Mouse (Mus musculus): Measurements from ENCODE around the gene Fermt3.

Gene Fermt3

DNA sequence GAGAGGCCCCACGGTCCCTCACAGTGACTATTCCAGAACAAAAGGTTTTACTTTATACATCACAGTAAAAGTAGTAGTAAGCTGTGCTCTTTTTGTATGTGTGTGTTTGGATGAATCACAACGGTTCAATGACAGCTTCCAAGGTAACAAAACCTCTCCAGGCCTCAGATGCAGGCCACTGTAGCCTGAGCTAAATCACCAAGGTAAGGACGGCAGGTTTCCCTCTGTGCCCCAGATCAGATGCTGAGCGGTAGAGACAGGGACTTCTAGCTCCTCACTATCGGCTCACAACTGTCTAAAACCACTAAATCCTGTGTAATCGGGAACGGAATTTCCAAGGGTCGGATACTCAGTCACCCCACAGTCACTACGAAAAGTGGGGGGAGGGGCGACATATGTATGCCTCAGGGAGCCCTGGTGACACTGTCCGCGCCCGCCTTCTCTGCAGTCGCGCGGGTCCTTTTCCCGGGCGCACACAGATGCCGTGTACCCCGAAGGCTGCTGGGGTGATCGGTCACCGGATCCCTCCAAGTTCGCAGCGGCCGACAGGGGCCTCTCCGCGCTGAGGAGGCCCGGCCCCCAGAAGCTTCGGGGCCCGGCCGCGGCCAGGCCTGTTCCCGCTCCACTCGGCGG lies 19.9 kb upstream of the Fermt3 start:
- DNase-seq (ENCODE audit: low read depth, low spot score): peak; percentile 65

DNA sequence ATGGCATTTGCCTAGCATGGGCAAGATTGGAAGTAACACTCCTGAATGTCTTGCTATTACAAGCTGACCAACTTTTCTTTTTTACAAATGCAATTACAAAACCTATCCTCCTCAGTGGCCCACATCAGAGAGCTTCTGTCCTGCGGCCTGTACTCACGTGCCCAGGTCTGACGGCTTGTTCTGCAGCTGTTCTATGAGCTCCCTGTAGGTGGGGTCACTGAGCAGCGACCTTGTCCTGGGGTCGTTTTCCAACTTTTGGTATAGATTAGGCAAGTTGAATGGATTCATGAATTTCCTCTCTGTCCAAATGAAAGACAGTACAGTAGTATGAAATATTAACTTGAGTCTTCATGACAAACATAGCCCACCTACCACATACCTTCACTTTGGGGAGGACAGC lies 14.7 kb upstream of the Fermt3 start:
- DNase-seq (ENCODE audit: low read depth, low spot score): no peak

DNA sequence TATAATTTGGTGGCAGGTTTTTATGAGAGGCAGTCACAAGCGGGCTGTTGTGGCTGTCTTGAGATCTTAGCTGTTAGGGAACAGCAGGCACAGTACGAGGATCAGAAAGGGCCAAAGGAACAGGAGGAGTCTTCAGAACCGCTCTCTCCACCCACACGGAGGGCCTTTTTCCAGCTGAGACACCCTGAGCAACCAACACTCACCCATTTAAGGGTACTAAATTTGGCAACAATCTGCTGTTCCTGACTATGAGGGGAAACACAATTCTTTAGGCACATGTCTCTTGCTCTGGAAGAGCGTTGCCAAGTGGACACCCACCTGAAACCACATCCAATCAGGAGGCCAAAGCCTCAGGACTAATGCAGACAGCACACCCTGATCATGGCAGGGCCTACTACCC lies 10.3 kb upstream of the Fermt3 start:
- peak; percentile 87 for DNase-seq (ENCODE audit: low read depth, low spot score)

DNA sequence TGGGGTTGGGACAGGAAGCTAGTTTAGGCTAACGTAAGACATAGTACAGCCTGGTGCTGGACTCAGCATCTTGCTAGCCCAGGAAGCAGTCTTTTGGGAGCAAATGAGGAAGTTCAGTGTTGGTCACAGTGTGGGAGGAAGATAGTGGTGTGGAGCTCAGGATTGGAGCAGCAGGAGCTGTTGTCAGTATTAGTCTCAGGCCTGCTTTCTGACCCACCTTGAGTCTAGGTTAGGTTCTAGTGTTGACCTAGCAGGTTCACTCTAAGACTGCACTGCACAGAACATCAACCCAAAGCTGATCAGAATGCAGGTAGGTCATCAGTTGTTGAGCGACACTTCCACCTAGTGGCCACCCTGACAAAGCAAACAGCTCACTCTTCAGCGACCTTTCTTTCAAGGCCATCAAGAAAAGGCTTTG lies 964 bp upstream of the Fermt3 start:
- DNase-seq (ENCODE audit: low read depth, low spot score): peak; percentile 80

DNA sequence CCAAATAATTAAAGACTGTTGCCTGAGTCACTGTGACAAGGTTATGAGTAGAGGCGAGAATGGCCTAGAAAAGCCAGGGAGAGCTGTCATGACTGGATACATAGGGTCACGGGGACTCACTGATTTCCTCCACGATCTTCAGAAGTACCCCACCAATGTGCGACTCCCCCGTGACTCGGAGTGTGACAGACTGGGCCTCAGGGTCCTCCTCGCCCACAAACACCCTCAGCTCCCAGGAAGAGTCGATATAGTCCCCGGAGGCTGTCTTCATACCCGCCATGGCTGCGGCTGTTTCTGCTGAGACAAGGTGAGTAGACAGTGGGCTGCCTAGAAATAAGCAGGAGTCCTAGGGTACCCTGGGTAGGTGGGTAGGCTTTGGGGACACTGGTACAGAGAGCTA lies 723 bp downstream of the Fermt3 start:
- DNase-seq (ENCODE audit: low read depth, low spot score): no peak

DNA sequence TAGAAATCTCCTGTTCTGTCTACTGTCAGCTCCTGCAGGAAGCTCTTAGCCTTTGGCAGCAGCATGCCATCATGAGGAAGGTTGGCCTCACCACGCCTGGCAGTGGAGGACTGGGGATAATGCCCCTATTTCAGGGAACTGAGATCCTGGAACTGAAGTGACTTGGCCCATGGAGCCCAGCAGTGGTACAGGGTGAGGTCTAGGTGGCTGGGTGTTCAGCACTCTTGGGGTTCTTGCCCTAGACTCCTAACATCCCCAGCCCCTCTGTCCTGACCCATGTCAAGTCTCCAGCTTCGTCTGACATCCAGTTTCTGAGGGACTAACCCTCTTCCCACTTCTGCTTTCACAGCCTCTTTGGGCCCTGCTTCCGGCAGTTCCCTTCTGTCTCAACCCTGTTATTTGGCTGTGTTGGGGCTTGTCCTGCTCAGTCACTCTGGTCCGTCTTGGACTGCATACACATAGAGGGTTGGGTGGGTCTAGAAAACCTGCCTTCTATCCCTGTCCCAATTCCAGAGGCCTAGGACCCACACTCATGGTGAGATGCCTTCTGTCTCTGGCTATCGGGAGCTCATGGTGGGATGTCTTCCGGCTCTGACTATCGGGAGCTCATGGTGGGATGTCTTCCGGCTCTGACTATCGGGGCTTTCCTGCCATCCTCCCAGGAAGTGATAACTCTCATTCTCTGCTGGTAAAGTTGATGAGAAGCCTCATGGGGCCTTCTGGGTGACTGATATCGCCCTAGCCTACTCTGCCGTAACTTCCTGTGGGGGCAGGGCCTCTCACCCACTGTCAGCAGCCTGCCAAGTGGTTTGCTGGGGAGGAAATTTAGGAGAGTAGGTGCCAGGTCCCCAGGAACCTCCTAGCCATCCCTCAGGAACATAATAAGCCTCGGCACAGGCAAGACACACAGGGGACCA lies 1.5 kb downstream of the Fermt3 start:
- DNase-seq (ENCODE audit: low read depth, low spot score): no peak

DNA sequence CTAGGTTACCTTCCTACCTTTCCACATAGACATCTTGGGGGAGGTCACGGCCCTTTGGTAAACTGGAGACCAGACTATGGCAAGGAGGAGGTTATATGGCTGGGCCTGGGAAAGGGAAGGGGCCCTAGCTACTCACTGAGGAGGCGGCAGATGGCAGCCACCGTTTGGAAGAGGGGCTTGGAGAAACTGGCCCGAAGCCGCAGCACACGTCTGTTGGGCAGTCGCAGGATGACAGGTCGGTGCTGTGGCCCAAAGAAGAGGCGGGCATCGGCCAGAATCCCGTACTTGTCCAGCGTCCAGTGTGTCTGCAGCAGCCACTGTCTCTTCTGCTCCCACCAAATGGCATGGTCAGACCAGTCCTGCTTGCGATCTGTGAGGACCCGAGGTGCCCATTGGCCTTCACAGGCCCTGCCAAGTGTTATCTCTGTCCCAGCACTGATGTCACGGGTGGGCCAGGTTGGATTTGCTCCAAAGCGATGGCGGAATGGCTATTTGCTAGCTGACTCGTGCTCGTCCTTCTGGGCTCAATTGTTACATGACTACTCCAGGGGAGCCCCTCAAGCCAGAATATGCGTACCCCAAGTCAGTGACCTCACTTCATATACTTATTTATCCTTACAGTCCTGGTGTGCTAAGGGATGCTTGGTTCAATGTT lies 4.7 kb downstream of the Fermt3 start:
- DNase-seq (ENCODE audit: low read depth, low spot score): no peak

DNA sequence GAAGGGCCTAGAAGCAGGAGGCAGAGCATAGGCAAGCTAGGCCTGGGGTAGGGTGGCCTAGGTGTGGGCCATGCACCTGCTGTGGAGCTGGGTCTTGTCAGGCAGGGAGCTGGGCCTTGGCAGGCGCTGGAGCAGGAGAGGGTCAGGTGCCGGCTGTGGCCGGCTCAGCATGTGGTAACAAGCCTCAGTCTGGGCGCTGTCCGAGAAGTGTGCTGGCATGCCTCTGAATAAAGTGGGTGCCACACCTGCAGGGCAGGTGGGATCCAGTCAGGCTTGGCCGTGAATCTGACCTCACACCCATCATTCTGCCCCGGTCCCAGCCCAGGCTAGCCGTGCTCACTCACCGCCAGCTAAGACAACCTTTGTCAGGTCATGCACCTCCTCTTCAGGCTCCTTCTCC lies 5.3 kb downstream of the Fermt3 start:
- no peak for DNase-seq (ENCODE audit: low read depth, low spot score)

DNA sequence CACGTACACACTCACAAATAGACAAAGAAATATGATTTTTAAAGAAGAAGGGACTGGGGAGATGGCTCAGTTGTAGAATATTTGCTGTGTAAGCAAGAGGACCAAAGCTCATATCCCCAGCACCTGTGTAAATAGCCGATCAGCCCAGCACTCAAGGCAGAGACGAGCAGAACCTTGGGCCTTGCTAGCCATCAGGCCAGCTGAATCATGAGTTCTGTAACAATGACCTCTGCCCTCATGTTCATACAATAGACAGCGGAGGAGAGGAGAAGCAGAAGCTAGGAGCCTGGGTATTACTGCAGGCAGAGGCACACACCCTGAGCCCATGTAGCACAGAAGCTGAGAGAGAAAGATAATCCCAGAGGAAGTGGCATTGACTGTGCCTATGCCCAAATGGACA lies 6.8 kb downstream of the Fermt3 start:
- DNase-seq (ENCODE audit: low read depth, low spot score): no peak

DNA sequence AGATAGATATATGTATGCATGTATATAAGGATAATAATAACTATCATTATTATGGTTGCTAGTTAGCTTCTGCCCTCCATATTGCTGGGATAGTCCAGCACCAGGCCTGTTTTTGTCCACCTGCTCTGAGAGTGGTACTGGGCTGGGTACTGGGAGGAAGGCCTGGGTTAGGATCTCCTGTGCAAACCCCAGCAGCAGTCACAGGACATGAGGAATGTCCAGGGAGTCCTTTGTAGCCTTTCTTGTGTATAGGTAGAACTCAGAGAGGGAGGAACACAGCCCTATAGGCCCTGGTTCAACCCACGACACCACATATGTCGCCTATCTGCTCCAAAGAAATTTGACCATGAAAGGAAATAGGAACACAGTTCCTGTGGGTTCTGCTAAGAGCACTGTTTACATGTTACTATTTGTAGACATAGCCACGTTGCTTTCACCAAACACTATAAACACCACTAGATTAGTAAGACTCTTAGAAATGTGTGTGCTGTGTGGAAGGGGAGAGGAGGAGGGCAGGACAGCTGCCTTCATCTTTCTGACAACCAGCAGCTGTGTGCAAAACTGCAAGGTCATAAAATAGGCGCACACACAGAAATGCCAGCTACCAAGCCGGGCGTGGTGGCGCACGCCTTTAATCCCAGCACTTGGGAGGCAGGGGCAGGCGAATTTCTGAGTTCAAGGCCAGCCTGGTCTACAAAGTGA lies 12.2 kb downstream of the Fermt3 start:
- DNase-seq (ENCODE audit: low read depth, low spot score): peak; percentile 36

DNA sequence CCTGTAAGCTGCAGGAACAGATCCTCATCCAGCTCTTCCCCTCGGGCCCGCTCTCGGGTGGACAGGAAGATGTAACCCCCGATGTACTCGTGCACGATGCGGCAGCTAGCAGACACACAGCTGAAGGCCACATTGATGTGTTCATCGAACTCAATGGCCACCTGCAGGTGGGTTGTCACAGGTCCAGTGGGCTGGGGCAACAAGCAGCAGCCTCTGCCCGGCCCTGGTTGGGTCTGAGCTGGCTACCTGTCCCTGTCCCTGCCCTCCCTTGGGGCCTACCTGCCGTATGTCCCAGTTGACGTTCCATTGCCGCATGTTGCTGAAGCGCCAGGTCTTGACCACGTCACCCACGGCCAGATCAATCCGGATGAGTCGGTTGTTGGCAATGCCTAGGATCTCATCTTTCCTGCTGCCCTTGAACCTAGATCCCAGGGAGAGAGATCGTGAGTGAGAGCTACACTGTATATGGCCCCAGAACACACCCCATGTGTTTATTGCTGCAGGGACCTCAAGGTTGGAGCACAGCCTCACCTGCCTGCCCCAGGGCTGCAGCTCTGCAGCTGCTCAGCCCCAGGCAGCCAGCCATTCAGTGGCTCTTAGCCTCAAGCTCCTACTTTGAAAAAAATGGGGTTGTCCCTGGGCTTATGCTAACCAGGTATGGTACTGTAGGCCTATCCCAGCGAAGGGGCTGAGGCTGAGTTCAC lies 19.8 kb downstream of the Fermt3 start:
- no peak for DNase-seq (ENCODE audit: low read depth, low spot score)

DNA sequence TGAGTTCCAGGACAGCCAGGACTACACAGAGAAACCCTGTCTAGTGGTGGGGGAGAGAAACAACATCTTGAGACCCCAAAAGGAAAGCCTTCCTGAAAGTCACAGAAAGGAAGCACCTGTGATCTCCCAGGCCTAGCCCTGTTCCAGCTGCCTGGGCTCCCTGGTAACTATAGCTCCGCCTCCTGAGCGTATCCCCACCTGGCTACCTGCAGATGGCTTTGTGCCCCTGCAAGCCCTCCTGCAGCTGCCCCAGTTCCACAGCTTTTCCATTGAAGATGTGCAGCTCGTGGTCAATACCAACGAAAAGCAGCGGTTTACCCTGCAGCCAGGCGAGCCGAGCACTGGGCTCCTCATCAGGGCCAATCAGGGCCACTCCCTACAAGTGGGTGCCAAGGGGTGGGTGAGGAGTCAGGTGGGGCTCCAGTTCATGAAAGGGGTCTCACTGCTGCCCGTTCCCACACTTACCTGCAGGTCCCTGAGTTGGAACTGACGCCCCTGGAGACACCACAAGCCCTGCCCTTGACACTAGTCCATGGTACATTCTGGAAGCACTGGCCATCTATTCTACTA lies 21.5 kb downstream of the Fermt3 start:
- DNase-seq (ENCODE audit: low read depth, low spot score): no peak

DNA sequence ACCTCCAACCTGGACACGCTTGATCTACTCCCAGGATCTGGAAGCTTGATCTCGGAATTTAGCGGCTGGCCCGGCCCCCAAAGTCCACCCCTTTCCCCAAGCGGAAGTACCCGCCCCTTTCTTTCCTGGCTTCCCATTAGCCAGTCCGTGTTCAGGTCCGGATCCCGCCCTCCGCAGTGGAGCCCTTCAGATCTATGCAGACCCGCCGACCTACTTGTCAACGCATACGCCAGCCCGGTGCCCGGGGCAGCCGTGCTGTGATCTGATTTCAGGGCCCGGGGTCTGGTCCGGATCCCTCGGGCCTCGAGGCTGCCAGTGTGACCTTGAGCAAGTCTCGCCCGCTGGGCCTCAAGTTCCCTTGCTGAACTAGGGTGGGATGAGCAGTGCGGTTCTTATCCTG lies 23.3 kb downstream of the Fermt3 start, which contains the start of the genes Nudt22 and Trpt1:
Gene Nudt22 (minus strand): TSS at position 112 of the 400 bp plus-strand sequence.
Gene Trpt1 (plus strand): TSS at position 126 of the 400 bp plus-strand sequence.
- peak; percentile 96 for DNase-seq (ENCODE audit: low read depth, low spot score)

DNA sequence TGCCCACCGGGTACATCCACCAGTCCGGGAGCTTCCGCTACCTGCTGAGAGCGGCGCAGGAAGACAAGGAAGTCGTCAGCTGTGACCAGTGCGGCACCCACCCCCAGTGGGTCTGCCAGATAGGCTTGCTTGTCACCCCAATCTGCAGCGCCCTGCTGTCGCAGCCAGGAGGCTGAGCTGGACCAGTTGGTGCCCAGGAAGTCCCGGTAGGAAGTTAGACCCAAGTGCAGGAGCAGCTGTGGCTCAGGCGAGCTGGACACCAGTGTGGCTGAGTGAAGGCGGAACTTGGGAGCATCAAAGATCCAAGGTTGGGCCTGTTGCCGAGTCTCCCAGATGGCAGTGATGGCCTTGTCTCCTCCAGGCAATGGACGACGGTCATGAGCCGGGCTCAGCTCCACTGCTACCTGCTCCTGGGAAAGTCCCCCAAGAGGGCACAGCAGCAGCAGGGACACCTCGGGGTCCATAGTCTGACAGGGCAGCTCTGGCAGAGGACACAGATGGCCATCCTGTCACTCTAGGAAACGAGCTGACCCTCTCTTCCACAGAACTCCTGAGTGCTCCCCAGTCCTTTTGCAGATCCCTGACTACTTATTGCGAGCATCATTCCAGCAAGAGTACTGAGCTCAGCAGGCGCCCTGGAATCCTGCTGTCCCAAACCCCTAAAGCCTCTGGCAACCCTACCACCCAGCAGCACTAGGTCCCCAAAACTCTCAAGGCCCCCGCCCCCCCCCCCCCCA lies 23.8 kb downstream of the Fermt3 start:
- peak; percentile 66 for DNase-seq (ENCODE audit: low read depth, low spot score)

DNA sequence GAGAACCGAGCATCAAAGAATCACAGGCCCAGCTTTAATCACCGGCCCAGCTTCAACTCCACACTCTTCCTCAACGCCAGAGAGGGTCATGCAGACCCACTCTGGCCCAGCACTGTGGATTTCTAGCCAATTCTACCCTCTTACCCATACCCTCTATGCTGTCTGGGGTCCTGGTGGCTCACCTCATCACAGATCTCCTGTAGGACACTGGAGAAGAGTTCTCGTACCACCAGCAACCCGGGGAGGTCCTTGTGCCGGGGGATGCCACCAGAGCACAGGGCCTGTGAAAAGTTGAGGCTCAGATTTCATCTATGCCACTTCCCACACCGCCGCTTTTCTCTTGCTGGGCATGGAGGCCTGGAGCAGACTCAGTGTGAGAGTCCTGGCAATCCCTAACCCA lies 24.8 kb downstream of the Fermt3 start:
- DNase-seq (ENCODE audit: low read depth, low spot score): no peak

DNA sequence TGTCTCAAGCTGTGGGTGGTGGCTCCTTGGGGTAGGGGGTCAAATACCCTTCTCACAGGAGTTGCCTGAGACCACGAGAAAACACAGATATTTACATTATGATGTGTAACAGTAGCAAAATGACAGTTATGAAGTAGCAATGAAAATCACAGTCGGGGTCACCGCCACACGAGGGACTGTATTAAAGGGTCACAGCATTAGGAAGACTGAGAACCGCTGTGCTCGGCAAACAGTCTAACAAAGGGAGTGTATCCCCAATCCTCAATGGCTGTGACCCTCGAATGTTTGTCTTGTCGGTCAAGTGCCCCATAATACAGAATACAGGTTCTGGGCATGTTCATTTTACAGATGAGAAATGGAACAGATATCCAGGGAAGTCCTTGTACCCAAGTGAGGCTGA lies 25.3 kb downstream of the Fermt3 start:
- no peak for DNase-seq (ENCODE audit: low read depth, low spot score)

DNA sequence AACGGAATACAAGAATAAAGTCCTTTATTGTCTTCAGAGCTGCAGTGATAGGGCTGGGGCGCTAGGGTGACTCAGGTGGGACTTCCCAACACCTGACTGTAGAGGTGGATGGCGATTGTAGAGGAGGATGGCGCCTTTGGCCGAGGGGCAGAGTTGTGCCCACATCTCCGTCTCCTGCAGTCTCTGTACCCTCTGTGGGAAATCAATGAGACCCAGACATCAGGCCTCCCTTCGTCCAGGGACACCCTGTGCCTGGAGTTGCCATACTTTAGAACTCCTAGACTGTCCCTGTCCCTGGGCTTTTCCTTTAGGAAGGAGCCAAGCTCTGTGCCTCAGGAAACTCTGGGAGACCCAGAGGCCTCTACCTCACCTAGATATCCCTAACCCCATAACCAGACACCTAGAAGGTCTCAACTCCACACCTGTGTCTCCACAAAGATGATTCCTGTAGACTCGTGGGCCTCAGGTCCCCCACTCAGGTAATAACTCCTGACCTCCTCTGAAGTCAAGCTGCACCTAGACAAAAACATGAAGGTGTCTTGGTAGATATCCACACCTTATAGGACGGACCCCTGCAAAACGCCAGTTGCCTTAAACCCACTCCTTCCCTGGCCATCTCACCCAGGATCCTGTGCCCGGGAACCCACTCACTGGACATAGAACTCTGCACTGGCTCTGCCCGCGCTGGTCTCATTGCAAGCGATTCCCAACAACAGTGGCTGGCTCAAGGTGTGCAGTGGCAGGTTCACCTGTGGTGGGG lies 26.1 kb downstream of the Fermt3 start:
- no peak for DNase-seq (ENCODE audit: low read depth, low spot score)

DNA sequence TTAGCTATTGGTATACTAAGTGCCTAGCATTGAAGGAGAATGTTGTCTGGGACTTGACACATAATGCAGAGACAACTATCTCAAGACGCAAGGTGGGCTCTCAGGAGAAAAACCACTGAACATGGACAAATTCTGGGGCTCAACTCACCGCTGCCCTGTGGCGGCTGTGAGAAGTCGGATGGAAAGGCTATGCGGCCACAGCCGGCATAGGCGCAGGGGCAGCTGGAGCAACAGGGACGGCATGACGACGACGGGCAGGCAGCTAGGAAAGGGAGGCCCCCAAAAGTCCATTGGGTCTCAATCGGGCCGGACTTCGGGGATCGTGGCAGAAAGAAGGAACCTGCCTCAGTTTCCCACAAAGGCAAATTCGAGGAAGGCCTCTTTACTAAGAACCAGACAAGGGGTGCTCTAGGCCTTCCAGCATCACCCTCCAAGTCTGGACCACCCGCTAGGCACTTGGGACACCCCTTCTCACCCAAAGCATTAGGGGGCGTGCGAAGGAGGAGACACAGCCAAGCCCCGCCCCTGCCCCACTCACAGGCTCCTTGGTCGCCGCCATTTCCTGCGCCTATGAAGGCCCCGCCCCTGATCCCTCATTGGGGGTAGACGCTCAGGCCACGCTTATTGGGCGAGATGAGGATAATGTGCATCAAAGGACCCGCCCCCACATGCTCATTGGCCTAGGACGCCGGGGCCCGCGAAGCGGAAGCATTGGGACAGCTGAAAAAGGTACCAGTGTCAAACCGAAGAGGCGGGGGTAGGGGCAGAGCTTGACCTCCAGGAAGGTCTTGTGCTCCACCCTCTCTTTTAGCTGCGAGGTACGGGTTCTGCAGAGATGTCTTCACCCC lies 27.0 kb downstream of the Fermt3 start, which contains the start of gene Dnajc4:
Gene Dnajc4 (minus strand): TSS at position 562 of the 848 bp plus-strand sequence.
- DNase-seq (ENCODE audit: low read depth, low spot score): peak; percentile 99
